Mouse (Mus musculus) stomach, postnatal 0 days (tissue): ENCODE data around the gene Gm11060.

Experiments
- CTCF ChIP-seq: IDR thresholded peaks from 2 replicates; pipeline ENCODE4 v1.5.1; 2016; ENCODE audit warnings: antibody characterized with exemption, low read depth, mild to moderate bottlenecking, moderate library complexity
- EP300 ChIP-seq: optimal IDR thresholded peaks from 2 replicates; pipeline ENCODE3; 2016; ENCODE audit warnings: antibody characterized with exemption

DNA sequence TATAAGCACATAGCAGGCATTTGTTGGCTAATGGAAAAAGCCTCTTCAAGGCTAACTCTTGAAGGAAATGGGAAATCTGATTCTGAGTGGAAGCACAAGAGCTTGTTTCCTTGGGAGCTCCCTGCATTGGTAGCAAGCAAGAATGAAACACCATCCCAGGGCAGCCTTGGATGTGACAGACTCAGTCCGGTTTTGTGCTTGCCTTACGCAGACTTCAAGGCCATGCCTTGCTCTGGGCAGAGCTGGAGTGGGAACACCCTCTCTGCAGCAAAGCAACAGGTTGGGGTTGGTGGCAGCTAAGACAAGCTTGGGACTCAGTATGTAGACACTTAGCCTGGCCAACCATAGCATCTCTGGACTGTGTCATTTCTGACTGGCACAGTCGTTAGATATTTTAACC lies 5.7 kb upstream of the Gm11060 start:
- no peak for TF ChIP-seq CTCF
- no peak for TF ChIP-seq EP300
